Mouse (Mus musculus) stomach, embryonic 16.5 days (tissue): ENCODE measurements around the gene Hist1h3a. TPM values are rescaled to one million over a fixed set of nuclear protein-coding genes. Genes with fewer than 3 reads are reported as not detected.
A peak's percentile ranks its signal among the peaks of the same experiment; 100 is the strongest.

Experiments
- ATAC-seq: fragments of 200-750 bp; cut with Nextera tagmentation; 2 replicates; pipeline ENCODE4 v1.8.0; 2017; ENCODE audit warnings: moderate number of reproducible peaks, moderate TSS enrichment; ENCODE audit not compliant: insufficient read depth, low FRiP score
- H3K27ac ChIP-seq: fragments of 300-500 bp; sonication (generic); 2 replicates; pipeline ENCODE4 v1.5.1; 2014; ENCODE audit warnings: low read length
- H3K27me3 ChIP-seq: fragments of 300-500 bp; sonication (generic); 2 replicates; pipeline ENCODE4 v1.6.1; 2014; ENCODE audit warnings: low read length, control low read depth, mixed read lengths; ENCODE audit not compliant: control insufficient read depth, insufficient read depth
- H3K36me3 ChIP-seq: fragments of 300-500 bp; sonication (generic); 2 replicates; pipeline ENCODE4 v1.6.1; 2014; ENCODE audit warnings: low read length; ENCODE audit not compliant: control insufficient read depth, insufficient read depth
- H3K4me1 ChIP-seq: fragments of 300-500 bp; sonication (generic); 2 replicates; pipeline ENCODE4 v1.6.1; 2014; ENCODE audit warnings: low read length, control low read depth, mixed read lengths; ENCODE audit not compliant: control insufficient read depth, insufficient read depth
- H3K4me2 ChIP-seq: fragments of 300-500 bp; sonication (generic); 2 replicates; pipeline ENCODE4 v1.6.1; 2014; ENCODE audit warnings: low read depth, low read length, mixed read lengths
- H3K4me3 ChIP-seq: fragments of 300-500 bp; sonication (generic); replicated peaks from 2 replicates; pipeline ENCODE4 v1.5.1; 2014; ENCODE audit warnings: mild to moderate bottlenecking, low read length
- H3K9ac ChIP-seq: fragments of 300-500 bp; sonication (generic); 2 replicates; pipeline ENCODE4 v1.6.1; 2014; ENCODE audit warnings: low read length
- H3K9me3 ChIP-seq: fragments of 300-500 bp; sonication (generic); replicated peaks from 2 replicates; pipeline ENCODE4 v1.6.1; 2016; ENCODE audit warnings: low read length, control low read depth; ENCODE audit not compliant: control insufficient read depth
- WGBS: fragments of 180-500 bp; shearing (Covaris S2); extraction: QIAGEN DNeasy Blood & Tissue Kit; methylation state at CpG from one replicate; pipeline ENCODE4 v1.1.7; 2014; 5-methylcytosine and 5-hydroxymethylcytosine counted together
- polyA plus RNA-seq: library from polyadenylated mRNA; unstranded; fragments of >200 nt; fragmentation: Nextera tagmentation; extraction: Ambion mirVana; gene quantifications from 2 replicates; pipeline ENCODE4 v1.2.1, GENCODE M21; 2015

Hist1h3a gene
- polyA plus RNA-seq, 1 experiment from 2014 or later: 3.5 TPM

GRCm38 (mm10) chr13:23760240-23760971, 1.8 kb downstream of the Hist1h3a start:
- WGBS: 2% methylated on average over 21 of the region's 27 CpGs
- peak overlapping the region; percentile 70 for H3K9ac ChIP-seq
- H3K36me3 ChIP-seq: no peaks in the 10 kb centered on the region
- peak overlapping the region; percentile 75 for H3K4me2 ChIP-seq
- H3K9me3 ChIP-seq: no peaks in the 10 kb centered on the region
- H3K4me1 ChIP-seq: peaks cover 18% of the 10 kb centered on the region
- peak overlapping the region; percentile 59 for H3K4me3 ChIP-seq
- ATAC-seq: no peak
- H3K27ac ChIP-seq: peak overlapping the region; percentile 87
- no peaks in the 10 kb centered on the region for H3K27me3 ChIP-seq

- no peak for ATAC-seq
- 68% methylated on average over 1 of the region's 1 CpGs for WGBS
- H3K9ac ChIP-seq: peak overlapping the region; percentile 70; the same call in 1 of the 2 replicates
- peaks cover 18% of the 10 kb centered on the region for H3K4me1 ChIP-seq
- H3K36me3 ChIP-seq: no peaks in the 10 kb centered on the region
- H3K4me3 ChIP-seq: peak overlapping the region; percentile 59
- no peaks in the 10 kb centered on the region for H3K27me3 ChIP-seq
- H3K4me2 ChIP-seq: peak overlapping the region; percentile 75
- H3K9me3 ChIP-seq: no peaks in the 10 kb centered on the region
- peak overlapping the region; percentile 87 for H3K27ac ChIP-seq
These were observed 2.3 kb downstream of the Hist1h3a start for GRCm38 (mm10) chr13:23759916-23760239.

- no peak overlapping the region for H3K4me3 ChIP-seq
- H3K4me1 ChIP-seq: peaks cover 16% of the 10 kb centered on the region
- no peak overlapping the region for H3K27ac ChIP-seq
- H3K9ac ChIP-seq: no peak overlapping the region
- no peak overlapping the region for H3K4me2 ChIP-seq
- H3K36me3 ChIP-seq: no peaks in the 10 kb centered on the region
- ATAC-seq: no peak
- WGBS: 77% methylated on average over 3 of the region's 3 CpGs
- no peaks in the 10 kb centered on the region for H3K9me3 ChIP-seq
- H3K27me3 ChIP-seq: no peaks in the 10 kb centered on the region
These were observed 2.9 kb downstream of the Hist1h3a start for GRCm38 (mm10) chr13:23759251-23759771.

GRCm38 (mm10) chr13:23757921-23758320, 4.3 kb downstream of the Hist1h3a start:
- Histone ChIP-seq H3K4me3 (no peak overlapping the region), H3K9me3 (no peaks in the 10 kb centered on the region), H3K4me1 (peaks cover 7% of the 10 kb centered on the region), H3K27ac (no peak overlapping the region), H3K27me3 (no peaks in the 10 kb centered on the region), H3K36me3 (no peaks in the 10 kb centered on the region), H3K4me2 (no peak overlapping the region), H3K9ac (no peak overlapping the region)
- 34% methylated on average over 3 of the region's 3 CpGs for WGBS
- ATAC-seq: no peak

- Histone ChIP-seq H3K4me1 (peaks cover 5% of the 10 kb centered on the region), H3K27ac (peak overlapping the region; percentile 91), H3K27me3 (no peaks in the 10 kb centered on the region), H3K9me3 (no peaks in the 10 kb centered on the region), H3K9ac (peak overlapping the region; percentile 71), H3K4me3 (peak overlapping the region; percentile 47), H3K4me2 (peak overlapping the region; percentile 74), H3K36me3 (no peaks in the 10 kb centered on the region)
- ATAC-seq: no peak
- WGBS: 2% methylated on average over 15 of the region's 23 CpGs
These were observed 4.9 kb downstream of the Hist1h3a start for GRCm38 (mm10) chr13:23757211-23757773.

GRCm38 (mm10) chr13:23756790-23757189, 5.4 kb downstream of the Hist1h3a start, which contains the start of gene Hist1h4b:
Gene Hist1h4b, plus strand, starts transcription at chr13:23757013.
- H3K27ac ChIP-seq: peak within 1 kb of the TSS; percentile 91
- under 1% methylated on average over 19 of the region's 22 CpGs for WGBS
- peak; percentile 80 for ATAC-seq
- H3K4me1 ChIP-seq: peaks cover 5% of the 10 kb centered on the region
- peak within 1 kb of the TSS; percentile 71 for H3K9ac ChIP-seq
- H3K9me3 ChIP-seq: no peaks in the 10 kb centered on the region
- peak within 1 kb of the TSS; percentile 47 for H3K4me3 ChIP-seq
- no peaks in the 10 kb centered on the region for H3K36me3 ChIP-seq
- H3K27me3 ChIP-seq: no peaks in the 10 kb centered on the region
- H3K4me2 ChIP-seq: peak within 1 kb of the TSS; percentile 74

GRCm38 (mm10) chr13:23755000-23755399, 7.2 kb downstream of the Hist1h3a start:
- H3K27ac ChIP-seq: no peak overlapping the region
- ATAC-seq: no peak
- no peak overlapping the region for H3K4me3 ChIP-seq
- no peaks in the 10 kb centered on the region for H3K27me3 ChIP-seq
- H3K36me3 ChIP-seq: no peaks in the 10 kb centered on the region
- H3K9me3 ChIP-seq: no peaks in the 10 kb centered on the region
- no peak overlapping the region for H3K9ac ChIP-seq
- peaks cover 5% of the 10 kb centered on the region for H3K4me1 ChIP-seq
- H3K4me2 ChIP-seq: no peak overlapping the region

GRCm38 (mm10) chr13:23753314-23754078, 8.7 kb downstream of the Hist1h3a start:
- WGBS: 47% methylated on average over 4 of the region's 4 CpGs
- Histone ChIP-seq H3K4me1 (peaks cover 5% of the 10 kb centered on the region), H3K4me2 (peak overlapping the region; percentile 52), H3K4me3 (no peak overlapping the region; the same call in 1 of the 2 replicates), H3K9ac (no peak overlapping the region), H3K27ac (peak overlapping the region; percentile 39), H3K36me3 (no peaks in the 10 kb centered on the region), H3K9me3 (no peaks in the 10 kb centered on the region), H3K27me3 (no peaks in the 10 kb centered on the region)
- no peak for ATAC-seq

GRCm38 (mm10) chr13:23752742-23753172, 9.4 kb downstream of the Hist1h3a start:
- Histone ChIP-seq H3K9me3 (no peaks in the 10 kb centered on the region), H3K4me2 (peak overlapping the region; percentile 52), H3K27ac (peak overlapping the region; percentile 78), H3K9ac (peak overlapping the region; percentile 61), H3K27me3 (no peaks in the 10 kb centered on the region), H3K4me3 (peak overlapping the region; percentile 41), H3K36me3 (no peaks in the 10 kb centered on the region), H3K4me1 (peaks cover 11% of the 10 kb centered on the region)
- WGBS: 3% methylated on average over 6 of the region's 6 CpGs
- ATAC-seq: no peak
